Mouse (Mus musculus): Measurements from ENCODE around the gene Parn. TPM values are rescaled to one million over a fixed set of nuclear protein-coding genes. Genes with fewer than 3 reads are reported as not detected.
"Not testable (repeated sequence)": the region's sequence is repeated elsewhere in the genome, so short reads cannot be mapped to it uniquely, and the experiment has no call there.

Gene Parn
- total and polyA plus RNA-seq, 3 experiments, result 26.7 to 160 (median 38.2) TPM

- H3K4me1 ChIP-seq (ENCODE audit: control insufficient read depth in 1 of 2, insufficient read depth in 2 of 2, low read length in 2 of 2), result no peaks in the 10 kb centered on the region
- H3K36me3 ChIP-seq (ENCODE audit: control insufficient read depth in 1 of 2, insufficient read depth in 2 of 2, low read length in 2 of 2), result peaks cover 0 to 3% of the 10 kb centered on the region in 2 experiments; a peak in 1 of 4 replicates
- no peaks in the 10 kb centered on the region for H3K27me3 ChIP-seq (ENCODE audit: control insufficient read depth in 1 of 2, insufficient read depth in 2 of 2, low read length in 2 of 2)
- H3K79me2 ChIP-seq (ENCODE audit: control insufficient read depth, insufficient read depth, low read length, poor library complexity), result no peaks in the 10 kb centered on the region
- H3K27ac ChIP-seq (ENCODE audit: control insufficient read depth, low read depth, low read length), result no peak overlapping the region
- TF ChIP-seq E2F4 (IDR thresholded peaks at IDR 0.05; ENCODE audit: borderline replicate concordance, low read depth, low read length) (no peak), UBTF (IDR thresholded peaks at IDR 0.05; ENCODE audit: borderline replicate concordance, insufficient read depth, low read depth, low read length) (no peak), CHD1 (IDR thresholded peaks at IDR 0.05; ENCODE audit: low read depth, low read length) (no peak), TBP (IDR thresholded peaks at IDR 0.05; ENCODE audit: low read depth, low read length) (no peak), TAL1 (IDR thresholded peaks at IDR 0.05; ENCODE audit: low read length) (no peak), POLR2AphosphoS5 (IDR thresholded peaks at IDR 0.05; ENCODE audit: borderline replicate concordance, low read depth, low read length) (no peak), ZNF384 (IDR thresholded peaks at IDR 0.05; ENCODE audit: low read depth, low read length) (no peak), GABPA (IDR thresholded peaks at IDR 0.05; ENCODE audit: low read depth, low read length) (no peak), KAT2A (conservative IDR thresholded peaks at IDR 0.05; ENCODE audit: low read depth, low read length) (no peak), ZC3H11A (IDR thresholded peaks at IDR 0.05; ENCODE audit: low read depth, low read length) (no peak), TCF12 (IDR thresholded peaks at IDR 0.05; ENCODE audit: low read depth, low read length) (no peak), BHLHE40 (IDR thresholded peaks at IDR 0.05; ENCODE audit: borderline replicate concordance, low read depth, low read length) (no peak), ZKSCAN1 (IDR thresholded peaks at IDR 0.05; ENCODE audit: low read depth, low read length) (no peak), CHD2 (IDR thresholded peaks at IDR 0.05; ENCODE audit: low read length) (no peak), EP300 (IDR thresholded peaks at IDR 0.05; ENCODE audit: low read depth in 1 of 2, low read length in 2 of 2) (no peak), ETS1 (IDR thresholded peaks at IDR 0.05; ENCODE audit: low read depth, low read length) (no peak), MAFK (IDR thresholded peaks at IDR 0.05; ENCODE audit: borderline replicate concordance, low read depth, low read length) (no peak)
- no peak overlapping the region for H3K4me3 ChIP-seq (ENCODE audit: control insufficient read depth in 1 of 2, insufficient read depth in 1 of 2, low read depth in 2 of 2, low read length in 2 of 2)
- H3K9ac ChIP-seq (ENCODE audit: control insufficient read depth, low read depth, low read length, poor library complexity, severe bottlenecking), result no peak overlapping the region
- no peaks in the 10 kb centered on the region for H3K9me3 ChIP-seq (replicated peaks; ENCODE audit: insufficient read depth, low read length)
- no peak for DNase-seq (ENCODE audit: low read depth, low spot score)
Measured at GRCm38 (mm10) chr16:13639508-13639907, 28.5 kb downstream of the Parn start.

- not testable (repeated sequence) for DNase-seq (ENCODE audit: low read depth, low spot score); H3K27me3 ChIP-seq (ENCODE audit: control insufficient read depth in 1 of 2, insufficient read depth in 2 of 2, low read length in 2 of 2); H3K79me2 ChIP-seq (ENCODE audit: control insufficient read depth, insufficient read depth, low read length, poor library complexity); H3K4me1 ChIP-seq (ENCODE audit: control insufficient read depth in 1 of 2, insufficient read depth in 2 of 2, low read length in 2 of 2); H3K27ac ChIP-seq (ENCODE audit: control insufficient read depth, low read depth, low read length); H3K9ac ChIP-seq (ENCODE audit: control insufficient read depth, low read depth, low read length, poor library complexity, severe bottlenecking); H3K4me3 ChIP-seq (ENCODE audit: control insufficient read depth in 1 of 2, insufficient read depth in 1 of 2, low read depth in 2 of 2, low read length in 2 of 2); H3K9me3 ChIP-seq (replicated peaks; ENCODE audit: insufficient read depth, low read length); H3K36me3 ChIP-seq (ENCODE audit: control insufficient read depth in 1 of 2, insufficient read depth in 2 of 2, low read length in 2 of 2)
- TF ChIP-seq CTCF (IDR thresholded peaks at IDR 0.05 in 2 of 3, conservative IDR thresholded peaks at IDR 0.05 in 1 of 3; ENCODE audit: control insufficient read depth in 1 of 3, insufficient read depth in 1 of 3, low read depth in 2 of 3, low read length in 3 of 3, poor library complexity in 1 of 3, severe bottlenecking in 1 of 3) (peak in 2 of 3 experiments; percentile 15 to 65; a peak in 4 of 6 replicates), SMC3 (IDR thresholded peaks at IDR 0.05; ENCODE audit: low read depth, low read length) (peak; percentile 54), RAD21 (IDR thresholded peaks at IDR 0.05; ENCODE audit: low read depth, low read length) (peak; percentile 5), MYC (IDR thresholded peaks at IDR 0.05; ENCODE audit: low read depth, low read length) (0 out of 2 replicates have a peak, but pooled peaks have one; percentile 64)
Measured at GRCm38 (mm10) chr16:13638198-13638597, 29.8 kb downstream of the Parn start.

Measured in MEL (cell line).